Mouse (Mus musculus): ENCODE measurements around the gene Ptges3l.
"Not testable (repeated sequence)": the region's sequence is repeated elsewhere in the genome, so short reads cannot be mapped to it uniquely, and the experiment has no call there.

Gene Ptges3l

DNA sequence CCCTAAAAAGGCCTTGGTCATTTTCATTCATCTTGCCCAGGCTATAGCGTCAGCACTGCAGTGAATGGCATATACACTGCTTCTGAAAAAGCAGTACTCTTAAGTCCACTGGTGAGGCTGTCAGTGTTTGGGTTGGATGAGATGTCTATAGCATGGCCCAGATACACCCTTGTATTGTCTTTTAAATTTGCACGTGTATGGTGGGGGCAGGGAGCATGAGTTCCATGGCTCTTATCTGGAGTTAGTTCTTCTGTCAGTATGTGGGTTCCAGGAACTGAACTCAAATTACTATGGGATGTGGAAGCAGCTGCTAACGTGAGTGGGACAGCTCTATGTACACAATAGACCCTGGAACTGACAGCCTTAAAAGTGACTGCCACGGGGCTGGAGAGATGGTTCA is 10.7 kb upstream of the Ptges3l start:
- in situ Hi-C loops (cut with MboI; ENCODE audit: low pct_unique_long_range_greater_than_20kb in 1 of 2, low sequenced_read_pairs in 2 of 2, unreplicated experiment in 1 of 2), result no loop called here

DNA sequence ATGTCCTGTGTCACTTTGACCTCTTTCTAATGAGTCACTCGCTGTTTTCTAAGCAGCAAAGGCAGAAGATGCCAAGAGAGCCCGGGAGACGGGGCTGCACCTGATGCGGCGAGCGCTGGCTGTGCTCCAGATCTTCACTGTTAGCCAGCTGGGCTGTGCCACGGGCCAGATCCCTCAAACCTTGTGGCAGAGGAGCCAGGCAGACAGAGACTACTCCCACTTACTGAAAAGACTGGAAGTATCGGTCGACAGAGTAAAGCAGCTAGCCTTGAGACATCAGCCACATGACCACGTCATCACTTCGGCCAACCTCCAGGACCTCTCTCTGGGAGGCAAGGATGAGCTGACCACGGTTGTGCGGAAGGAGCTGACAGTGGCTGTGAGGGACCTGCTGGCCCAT is 8.3 kb upstream of the Ptges3l start:
- in situ Hi-C loops (cut with MboI; ENCODE audit: low pct_unique_long_range_greater_than_20kb in 1 of 2, low sequenced_read_pairs in 2 of 2, unreplicated experiment in 1 of 2), result no loop called here

DNA sequence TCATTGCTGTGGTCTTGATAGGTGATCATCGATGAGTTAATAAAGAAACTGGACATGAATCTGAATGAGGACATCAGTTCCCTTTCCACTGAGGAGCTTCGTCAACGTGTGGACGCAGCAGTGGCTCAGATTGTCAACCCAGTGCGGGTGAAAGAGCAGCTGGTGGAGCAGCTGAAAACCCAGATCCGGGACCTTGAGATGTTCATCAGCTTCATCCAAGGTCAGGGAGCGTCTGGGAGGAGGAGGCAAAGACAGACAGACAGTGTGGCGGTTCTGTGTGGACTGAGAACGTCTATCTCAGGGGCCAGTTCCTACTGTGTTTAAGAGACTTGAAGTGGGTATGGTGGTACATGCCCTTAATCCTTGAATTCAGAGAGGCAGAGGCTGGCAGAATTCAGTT is 6.2 kb upstream of the Ptges3l start:
- in situ Hi-C loops (cut with MboI; ENCODE audit: low pct_unique_long_range_greater_than_20kb in 1 of 2, low sequenced_read_pairs in 2 of 2, unreplicated experiment in 1 of 2), result no loop called here

DNA sequence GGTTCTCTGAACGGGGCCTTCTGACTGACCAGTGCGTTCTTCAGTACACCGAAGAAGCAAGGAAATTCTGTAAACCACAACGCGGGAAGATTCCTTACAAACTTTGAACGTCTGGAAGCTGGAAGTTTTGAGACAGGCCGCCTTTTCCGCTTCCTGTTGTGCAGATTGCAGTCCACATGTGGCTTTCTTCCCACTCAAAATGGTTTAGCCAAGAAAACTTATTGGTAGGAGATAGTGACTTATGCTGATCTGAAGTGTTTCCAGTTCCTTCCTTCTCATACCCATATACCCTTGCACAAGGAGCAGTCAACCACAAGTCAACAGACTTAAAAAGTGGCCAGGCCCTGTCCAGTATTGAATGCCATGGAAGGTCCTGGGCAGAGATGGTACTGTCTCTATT is 1.0 kb upstream of the Ptges3l start:
- in situ Hi-C loops (cut with MboI; ENCODE audit: low pct_unique_long_range_greater_than_20kb in 1 of 2, low sequenced_read_pairs in 2 of 2, unreplicated experiment in 1 of 2), result no loop called here

DNA sequence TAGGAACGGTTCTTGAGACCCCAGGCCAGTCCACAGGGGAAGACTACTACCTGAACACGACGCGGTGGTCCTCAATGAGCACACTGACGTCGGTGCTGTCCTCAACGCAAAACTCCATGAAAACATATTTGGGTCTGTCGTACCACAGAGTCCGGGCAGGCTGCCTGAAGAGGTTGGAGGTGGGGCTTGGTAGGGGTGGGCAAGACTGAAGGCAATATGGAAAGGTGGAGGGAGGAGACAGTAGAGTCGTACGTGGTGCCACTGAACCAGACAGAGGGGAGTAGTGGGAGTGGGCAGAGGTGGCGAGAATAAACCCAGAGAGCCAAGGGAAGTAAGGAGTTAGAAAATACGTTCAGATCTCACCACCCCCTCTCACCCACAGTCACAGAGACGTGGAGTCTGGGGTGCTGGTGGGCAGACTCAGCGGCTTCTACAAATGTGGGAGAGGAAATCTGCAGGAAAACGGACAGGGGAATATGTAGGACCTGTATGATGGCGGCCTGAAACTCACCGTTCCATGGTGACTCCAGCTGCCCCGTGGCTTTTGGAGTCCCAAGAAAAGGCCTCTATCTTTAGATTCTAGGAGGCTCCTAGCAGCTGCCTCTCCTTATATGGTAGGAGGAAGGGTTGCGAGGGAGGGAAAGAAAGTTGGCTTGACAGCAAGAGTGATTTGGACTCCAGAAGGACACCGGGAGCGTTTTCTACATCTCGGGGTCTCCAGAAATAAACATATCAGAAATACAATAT is 855 bp downstream of the Ptges3l start, which contains the start of gene Gm27029:
Gene Gm27029 (minus strand): TSS at position 692 of the 747 bp plus-strand sequence.
- in situ Hi-C loops (cut with MboI; ENCODE audit: low pct_unique_long_range_greater_than_20kb in 1 of 2, low sequenced_read_pairs in 2 of 2, unreplicated experiment in 1 of 2), result no loop called here

DNA sequence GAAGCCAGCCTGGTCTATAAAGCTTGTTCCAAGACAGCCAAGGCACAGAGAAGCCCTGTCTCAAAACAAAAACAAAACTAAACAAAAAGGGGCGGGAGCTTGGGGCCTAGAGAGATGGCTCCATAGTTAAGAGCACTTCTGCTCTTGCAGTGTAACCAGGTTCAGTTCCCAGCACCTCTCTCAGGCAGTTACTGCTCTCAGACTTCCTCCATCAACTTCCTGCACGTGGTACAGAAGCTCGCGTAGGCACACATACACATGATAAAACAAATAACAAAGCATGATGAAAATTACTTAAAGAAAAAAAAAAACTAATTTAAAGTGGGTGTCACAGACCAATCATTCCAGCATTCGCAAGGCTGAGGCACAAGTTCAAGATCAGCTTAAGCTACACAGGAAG is 5.0 kb downstream of the Ptges3l start:
- in situ Hi-C loops (cut with MboI; ENCODE audit: low pct_unique_long_range_greater_than_20kb in 1 of 2, low sequenced_read_pairs in 2 of 2, unreplicated experiment in 1 of 2), result no loop called here

DNA sequence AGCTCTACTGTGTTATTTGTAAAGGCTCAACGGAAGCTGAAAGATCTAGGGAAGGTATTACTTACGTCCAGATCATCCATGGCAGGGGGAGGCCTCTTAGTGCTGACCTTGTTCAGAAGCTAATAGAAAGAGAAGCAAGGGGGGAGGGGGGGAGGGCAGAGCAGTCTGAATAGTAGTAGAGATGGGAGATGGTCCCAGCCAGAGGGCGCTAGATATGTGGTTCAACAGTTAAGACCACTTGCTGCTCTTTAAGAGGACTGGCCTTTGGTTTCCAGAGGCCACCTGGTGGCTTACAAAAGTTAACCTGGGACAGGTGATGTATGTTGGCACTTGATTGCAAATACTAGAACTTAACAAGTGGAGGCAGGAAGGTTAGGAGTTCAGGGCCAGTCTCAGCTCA is 5.5 kb downstream of the Ptges3l start:
- in situ Hi-C loops (cut with MboI; ENCODE audit: low pct_unique_long_range_greater_than_20kb in 1 of 2, low sequenced_read_pairs in 2 of 2, unreplicated experiment in 1 of 2), result no loop called here

DNA sequence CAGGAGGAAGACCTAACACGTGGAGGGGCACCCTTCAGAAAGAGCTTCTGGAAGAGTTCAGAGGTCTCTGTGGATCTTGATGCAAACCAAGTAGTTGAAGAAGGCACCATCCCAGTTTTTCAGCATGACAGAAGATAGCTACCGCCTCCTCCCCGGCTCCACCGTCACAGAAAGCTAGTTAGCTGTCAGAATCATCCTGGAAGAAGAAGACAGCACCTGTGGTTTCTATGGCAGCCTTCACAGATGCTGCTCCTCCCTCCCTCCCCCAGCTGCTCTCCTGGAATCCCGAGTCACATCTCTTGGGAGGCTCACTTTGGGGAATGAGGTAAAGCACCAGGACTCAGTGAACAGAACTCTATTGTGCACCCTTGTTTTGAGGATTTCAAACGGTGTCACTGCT is 6.1 kb downstream of the Ptges3l start:
- in situ Hi-C loops (cut with MboI; ENCODE audit: low pct_unique_long_range_greater_than_20kb in 1 of 2, low sequenced_read_pairs in 2 of 2, unreplicated experiment in 1 of 2), result no loop called here

DNA sequence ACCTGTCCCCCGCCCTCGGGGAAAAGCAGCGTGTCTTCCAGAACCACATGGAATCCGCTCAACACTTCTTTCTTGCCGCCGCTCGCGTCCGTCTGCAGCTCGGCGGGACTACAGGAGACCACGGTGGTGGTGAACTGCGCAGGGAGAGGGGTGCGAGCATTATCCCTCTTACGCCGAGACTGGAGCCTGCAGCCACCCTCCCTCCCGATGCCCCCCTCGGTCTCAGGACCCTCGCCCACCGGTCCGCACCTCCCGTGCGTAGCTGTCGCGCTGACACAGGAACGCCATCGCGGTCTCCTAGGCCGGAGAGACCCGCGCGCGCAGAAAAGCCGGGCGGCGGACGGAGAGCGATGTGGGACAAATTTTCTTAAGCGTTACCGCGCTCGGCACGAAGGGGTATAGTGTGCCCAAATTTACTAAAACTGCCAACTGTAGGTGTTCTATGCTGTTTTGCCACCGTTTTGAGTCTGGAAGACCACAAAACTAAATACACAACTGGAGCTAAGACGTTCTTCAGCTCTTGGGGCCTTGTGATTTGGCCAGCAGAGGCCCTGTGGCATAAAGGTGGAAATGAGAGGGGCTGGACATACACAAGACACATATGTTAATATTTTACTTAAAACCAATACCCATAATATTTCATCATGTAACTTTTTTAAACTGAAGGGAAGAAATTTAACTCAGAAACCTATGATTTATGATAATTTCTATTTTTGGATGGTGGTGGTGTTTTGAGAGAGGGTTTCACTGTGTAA is 7.9 kb downstream of the Ptges3l start, which contains the start of gene Aarsd1:
Gene Aarsd1 (minus strand): TSS at position 515 of the 755 bp plus-strand sequence.
- in situ Hi-C loops (cut with MboI; ENCODE audit: low pct_unique_long_range_greater_than_20kb in 1 of 2, low sequenced_read_pairs in 2 of 2, unreplicated experiment in 1 of 2), result no loop called here

DNA sequence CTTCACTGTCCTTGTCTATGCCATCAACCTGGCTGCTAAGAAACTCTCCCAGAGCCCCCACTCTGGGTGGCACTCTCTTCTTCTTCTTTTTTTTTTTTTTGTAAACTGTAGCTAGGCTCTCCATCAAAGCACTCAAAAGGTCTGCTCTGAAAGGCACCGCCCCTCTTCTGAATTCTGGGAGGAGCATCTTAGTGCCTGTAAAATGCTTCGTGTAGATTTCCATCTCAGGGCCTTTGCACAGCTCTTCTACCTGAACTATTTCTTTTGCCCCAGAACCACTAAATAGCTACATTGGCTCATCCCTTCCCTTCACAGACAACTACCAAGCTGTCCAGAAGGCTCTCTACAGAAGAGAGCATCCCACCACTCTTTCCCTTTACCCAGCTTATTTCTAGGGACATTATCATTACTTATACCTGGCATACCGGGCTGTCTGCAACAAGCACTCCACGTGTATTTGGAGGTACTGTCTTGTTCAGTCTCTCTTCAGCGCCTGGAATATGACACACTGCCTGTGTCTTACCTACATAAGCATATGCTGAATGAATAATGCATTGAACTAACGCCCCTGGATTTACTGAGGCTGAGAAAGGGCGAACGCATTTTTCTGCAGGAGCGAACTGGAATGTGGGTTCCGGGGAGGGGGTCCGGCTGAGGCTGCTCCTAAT is 8.6 kb downstream of the Ptges3l start:
- in situ Hi-C loops (cut with MboI; ENCODE audit: low pct_unique_long_range_greater_than_20kb in 1 of 2, low sequenced_read_pairs in 2 of 2, unreplicated experiment in 1 of 2), result no loop called here

DNA sequence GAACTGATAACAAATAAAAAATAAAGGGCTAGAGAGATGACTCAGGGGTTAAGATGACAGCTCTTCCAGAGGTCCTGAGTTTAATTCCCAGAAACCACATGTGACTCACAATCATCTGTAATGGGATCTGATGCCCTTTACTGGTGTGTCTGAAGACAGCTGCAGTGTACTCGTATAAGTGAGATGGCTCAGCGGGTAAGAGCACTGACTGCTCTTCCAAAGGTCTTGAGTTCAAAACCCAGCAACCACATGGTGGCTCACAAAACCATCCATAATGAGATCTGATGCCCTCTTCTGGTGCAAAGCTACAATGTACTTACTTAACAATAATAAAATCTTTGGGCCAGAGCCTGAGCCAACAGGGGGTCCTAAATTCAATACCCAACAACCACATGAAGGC is 9.8 kb downstream of the Ptges3l start:
- in situ Hi-C loops (cut with MboI; ENCODE audit: low pct_unique_long_range_greater_than_20kb in 1 of 2, low sequenced_read_pairs in 2 of 2, unreplicated experiment in 1 of 2), result no loop called here

DNA sequence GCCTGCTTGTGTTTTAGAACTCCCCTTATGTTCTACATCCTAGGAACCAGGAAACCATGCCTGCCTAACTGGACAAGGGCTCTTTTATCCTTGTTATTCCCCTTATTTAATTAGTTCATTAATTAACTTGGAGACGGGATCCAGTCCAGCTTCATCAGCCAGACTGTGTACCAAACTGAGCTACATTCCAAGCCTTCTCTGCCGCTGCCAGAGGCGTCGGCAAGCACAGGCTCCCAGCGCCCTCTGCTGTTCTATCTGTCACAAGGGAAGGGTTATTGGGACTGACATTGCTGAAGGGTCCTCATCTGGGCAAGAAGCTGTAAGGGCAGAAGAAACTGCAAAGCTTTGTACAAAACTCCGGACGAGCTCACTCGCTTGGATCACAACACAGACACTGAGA is 30.0 kb downstream of the Ptges3l start:
- in situ Hi-C loops (cut with MboI; ENCODE audit: low pct_unique_long_range_greater_than_20kb in 1 of 2, low sequenced_read_pairs in 2 of 2, unreplicated experiment in 1 of 2), result loop anchor here (5.0 kb wide), 2 partner anchors 58 to 63 kb away; partner anchors contain the start of gene Aoc3 (in 1 of the 2)

DNA sequence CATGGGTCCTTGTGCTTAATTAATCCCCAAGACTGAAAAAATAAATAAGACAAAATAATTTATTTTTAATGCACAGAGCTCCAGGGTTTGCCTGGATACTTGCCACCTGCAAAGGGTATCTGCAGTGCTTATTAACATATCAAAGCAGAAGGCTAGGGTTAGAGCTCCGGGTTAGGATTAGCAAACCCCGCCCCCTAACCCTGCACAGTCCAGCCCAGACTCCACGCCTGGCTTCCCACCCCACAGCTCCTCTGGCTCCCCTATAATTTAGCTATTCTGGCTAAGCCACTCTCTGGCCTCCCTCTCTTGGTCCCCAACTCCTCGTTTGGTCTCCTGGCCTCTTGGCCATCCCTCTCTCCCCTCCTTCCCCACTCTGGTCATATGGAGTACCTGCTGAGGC is 43.3 kb downstream of the Ptges3l start:
- in situ Hi-C loops (cut with MboI; ENCODE audit: low pct_unique_long_range_greater_than_20kb in 1 of 2, low sequenced_read_pairs in 2 of 2, unreplicated experiment in 1 of 2), result no loop called here

DNA sequence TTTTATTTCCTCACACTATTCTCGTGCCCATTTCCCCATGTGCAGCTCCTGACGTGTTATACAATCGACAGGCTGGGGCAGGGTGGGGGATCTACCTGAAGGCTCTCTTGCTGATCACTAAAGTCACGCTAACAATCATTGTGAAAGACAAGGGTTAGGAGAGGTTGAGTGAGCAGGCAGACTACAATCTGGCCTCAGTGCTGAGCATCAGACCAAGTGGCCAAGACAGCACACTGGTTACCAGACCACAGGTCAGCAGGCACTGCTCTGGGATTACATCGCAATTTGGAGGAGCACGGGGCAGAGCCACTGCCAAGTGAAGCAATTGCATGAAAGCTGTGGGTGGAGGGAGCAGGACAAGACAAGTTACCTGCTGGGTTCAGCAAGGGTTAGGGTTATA is 46.2 kb downstream of the Ptges3l start:
- in situ Hi-C loops (cut with MboI; ENCODE audit: low pct_unique_long_range_greater_than_20kb in 1 of 2, low sequenced_read_pairs in 2 of 2, unreplicated experiment in 1 of 2), result no loop called here

DNA sequence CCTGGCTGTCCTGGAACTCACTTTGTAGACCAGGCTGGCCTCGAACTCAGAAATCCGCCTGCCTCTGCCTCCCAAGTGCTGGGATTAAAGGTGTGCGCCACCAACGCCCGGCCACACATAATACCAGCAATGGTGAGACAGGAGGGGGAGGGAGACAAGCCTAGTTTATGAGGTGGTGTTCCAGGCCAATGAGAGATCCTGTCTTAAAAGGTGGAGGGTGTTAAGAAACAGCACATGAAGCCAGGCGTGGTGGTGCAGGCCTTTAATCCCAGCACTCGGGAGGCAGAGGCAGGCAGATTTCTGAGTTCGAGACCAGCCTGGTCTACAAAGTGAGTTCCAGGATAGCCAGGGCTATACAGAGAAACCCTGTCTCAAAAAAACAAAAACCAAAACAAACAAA is 46.9 kb downstream of the Ptges3l start:
- in situ Hi-C loops (cut with MboI; ENCODE audit: low pct_unique_long_range_greater_than_20kb in 1 of 2, low sequenced_read_pairs in 2 of 2, unreplicated experiment in 1 of 2), result not testable (repeated sequence)

DNA sequence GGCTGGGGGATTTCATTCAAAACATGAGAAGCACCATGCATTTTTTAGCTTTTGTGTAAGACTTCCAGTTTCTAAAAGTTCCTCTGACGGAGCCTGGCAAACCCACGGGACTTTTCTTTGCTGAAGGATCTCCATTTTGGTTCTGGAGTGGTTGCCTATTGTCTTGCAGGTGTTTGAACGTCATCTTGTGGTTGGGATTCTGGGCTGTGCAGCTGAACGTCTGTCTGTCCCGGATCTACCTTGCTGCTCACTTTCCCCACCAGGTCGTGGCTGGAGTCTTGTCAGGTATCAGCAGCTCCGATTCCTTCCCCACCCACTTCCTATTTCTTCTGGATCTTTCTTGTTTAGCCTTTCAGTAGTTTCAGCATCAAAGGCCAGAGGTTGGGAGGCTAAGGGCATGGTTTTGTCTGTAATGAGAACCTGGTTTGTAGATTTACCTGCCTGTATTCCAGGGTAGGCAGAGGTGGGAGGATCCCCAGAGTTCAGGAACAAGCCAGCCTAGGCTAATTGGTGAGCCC is 50.7 kb downstream of the Ptges3l start:
- in situ Hi-C loops (cut with MboI; ENCODE audit: low pct_unique_long_range_greater_than_20kb in 1 of 2, low sequenced_read_pairs in 2 of 2, unreplicated experiment in 1 of 2), result no loop called here

DNA sequence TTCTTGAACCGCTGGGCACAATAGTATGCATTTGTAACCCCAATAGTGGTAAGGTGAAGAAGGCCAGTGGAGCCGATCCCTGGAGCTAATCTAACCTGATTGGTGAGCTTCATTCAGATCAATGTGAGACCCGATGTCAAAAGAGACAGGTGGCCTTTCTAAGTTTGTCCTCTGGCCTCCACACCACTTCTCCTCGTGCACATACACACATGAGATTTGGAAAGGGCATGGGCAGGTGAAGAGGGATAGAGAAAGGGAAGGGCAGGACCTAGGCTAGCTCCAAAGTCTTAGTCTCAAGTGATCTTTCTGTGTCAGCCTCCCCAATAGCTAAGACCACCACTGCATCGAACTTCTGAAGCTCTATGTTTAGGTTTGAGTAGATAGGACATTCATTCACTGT is 55.0 kb downstream of the Ptges3l start:
- in situ Hi-C loops (cut with MboI; ENCODE audit: low pct_unique_long_range_greater_than_20kb in 1 of 2, low sequenced_read_pairs in 2 of 2, unreplicated experiment in 1 of 2), result no loop called here

Measured in mouse embryonic stem cell (cell line).